Mouse (Mus musculus): Measurements from ENCODE around the gene Cep83. TPM values are rescaled to one million over a fixed set of nuclear protein-coding genes. Genes with fewer than 3 reads are reported as not detected.

Gene Cep83
- polyA plus RNA-seq (2015; fragmentation: Nextera tagmentation; extraction: Ambion mirVana): 15.2 and 18.1 TPM in 2 replicates

DNA sequence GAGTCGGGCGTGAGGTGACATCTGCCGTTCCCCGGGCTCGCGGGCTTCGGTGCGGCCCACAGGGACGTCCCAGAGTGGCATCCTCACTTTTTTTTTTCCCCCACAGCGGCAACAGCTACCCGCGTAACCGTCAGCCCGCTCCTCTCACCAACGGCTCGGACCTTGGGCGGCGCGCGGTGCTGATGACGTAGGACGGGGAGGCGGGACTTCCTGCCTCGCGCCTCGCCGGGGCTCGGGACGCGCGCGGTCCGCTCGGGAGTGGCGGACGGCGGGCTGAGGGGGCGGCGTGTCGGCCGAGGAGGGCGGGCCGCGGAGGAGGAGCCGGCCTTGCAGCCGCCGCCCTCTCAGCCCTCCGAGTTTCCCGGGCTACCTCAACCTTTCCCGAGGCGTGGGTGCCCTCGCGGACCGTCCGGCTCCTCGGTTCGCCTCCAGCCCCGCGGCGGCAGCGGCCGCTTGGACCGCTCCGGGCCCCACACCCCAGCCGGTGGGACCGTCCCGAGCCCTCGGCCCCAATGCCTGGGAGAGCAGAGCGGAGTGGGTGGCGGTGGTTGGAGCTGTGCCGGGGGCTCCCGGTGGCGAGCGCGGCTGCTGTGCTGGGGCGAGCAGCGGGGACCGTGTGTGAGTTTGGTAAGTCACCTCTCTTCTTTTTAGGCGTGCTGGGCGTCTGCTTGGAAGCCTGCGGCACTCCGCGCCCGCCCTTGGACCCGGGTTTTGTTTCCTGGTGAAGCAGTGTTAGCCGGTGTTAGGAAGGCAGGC is at the start of gene Cep83:
Gene Cep83 (plus strand): TSS at position 235 of the 756 bp plus-strand sequence.
- no peaks in the 10 kb centered on the region for H3K36me3 ChIP-seq (ENCODE audit: control insufficient read depth, insufficient read depth)

DNA sequence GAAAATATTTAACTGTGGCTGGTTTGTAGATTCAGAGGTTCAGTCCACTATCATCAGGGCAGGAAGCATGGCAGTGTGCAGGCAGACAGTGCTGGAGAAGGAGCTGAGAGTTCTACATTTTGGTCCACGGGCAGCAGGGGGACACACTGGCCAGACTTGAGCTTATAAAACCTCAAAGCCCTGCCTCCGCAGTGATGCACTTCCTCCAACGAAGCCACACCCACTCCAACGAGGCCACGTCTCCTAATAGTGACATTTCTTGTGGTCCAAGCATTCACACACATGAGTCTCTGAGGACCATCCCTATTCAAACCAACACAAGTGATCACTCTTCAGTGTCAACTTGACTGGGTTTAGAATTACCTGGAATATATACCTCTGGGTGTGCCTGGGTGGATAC is 49.2 kb upstream of the Cep83 start:
- Histone ChIP-seq H3K36me3 (ENCODE audit: control insufficient read depth, insufficient read depth) (no peaks in the 10 kb centered on the region), H3K27me3 (ENCODE audit: control insufficient read depth, insufficient read depth, low read length) (no peaks in the 10 kb centered on the region), H3K4me1 (ENCODE audit: control insufficient read depth, insufficient read depth, low read length) (no peaks in the 10 kb centered on the region), H3K4me3 (ENCODE audit: low read length) (no peak overlapping the region), H3K4me2 (ENCODE audit: low read depth, low read length) (no peak overlapping the region), H3K9ac (ENCODE audit: low read length) (no peak overlapping the region), H3K9me3 (replicated peaks; ENCODE audit: control insufficient read depth, low read length) (no peaks in the 10 kb centered on the region), H3K27ac (ENCODE audit: low read length) (no peak overlapping the region)
- WGBS: 69% methylated on average over 5 of the region's 5 CpGs
- no peak for ATAC-seq (replicated peaks; ENCODE audit: extremely low read depth, insufficient read depth, low FRiP score)

More for the DNA sequence above, at the start of gene Cep83:
- WGBS: under 1% methylated on average over 86 of the region's 86 CpGs
- H3K9ac ChIP-seq (ENCODE audit: low read length): peak within 1 kb of the TSS; percentile 82
- peak within 1 kb of the TSS; percentile 85 for H3K27ac ChIP-seq (ENCODE audit: low read length)
- no peaks in the 10 kb centered on the region for H3K9me3 ChIP-seq (replicated peaks; ENCODE audit: control insufficient read depth, low read length)
- peaks cover 8% of the 10 kb centered on the region for H3K4me1 ChIP-seq (ENCODE audit: control insufficient read depth, insufficient read depth, low read length)
- H3K27me3 ChIP-seq (ENCODE audit: control insufficient read depth, insufficient read depth, low read length): no peaks in the 10 kb centered on the region
- peak within 1 kb of the TSS; percentile 62 for H3K4me3 ChIP-seq (ENCODE audit: low read length)
- ATAC-seq (replicated peaks; ENCODE audit: extremely low read depth, insufficient read depth, low FRiP score): peak; percentile 98
- peak within 1 kb of the TSS; percentile 82 for H3K4me2 ChIP-seq (ENCODE audit: low read depth, low read length)

DNA sequence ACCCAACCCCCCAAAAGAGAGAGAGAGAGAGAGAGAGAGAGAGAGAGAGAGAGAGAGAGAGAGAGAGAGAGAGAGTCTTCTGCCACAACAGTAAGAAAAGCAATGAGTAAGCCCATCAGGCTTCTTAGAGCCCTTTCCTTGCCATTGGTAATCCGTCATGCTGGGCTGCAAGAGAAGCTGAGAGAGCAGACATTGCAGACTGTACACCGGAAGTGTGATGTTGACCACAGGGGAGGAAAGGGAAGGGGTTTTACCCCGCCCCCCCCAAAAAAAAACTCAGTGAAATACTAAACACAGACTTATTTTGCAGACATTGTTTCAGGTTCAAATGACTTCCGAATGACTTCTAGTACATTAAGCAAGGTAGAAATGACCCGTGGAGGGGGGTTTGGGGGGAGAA is 48.4 kb upstream of the Cep83 start:
- Histone ChIP-seq H3K4me2 (ENCODE audit: low read depth, low read length) (no peak overlapping the region), H3K9me3 (replicated peaks; ENCODE audit: control insufficient read depth, low read length) (no peaks in the 10 kb centered on the region), H3K36me3 (ENCODE audit: control insufficient read depth, insufficient read depth) (no peaks in the 10 kb centered on the region), H3K9ac (ENCODE audit: low read length) (no peak overlapping the region), H3K27ac (ENCODE audit: low read length) (no peak overlapping the region), H3K4me1 (ENCODE audit: control insufficient read depth, insufficient read depth, low read length) (no peaks in the 10 kb centered on the region), H3K4me3 (ENCODE audit: low read length) (no peak overlapping the region), H3K27me3 (ENCODE audit: control insufficient read depth, insufficient read depth, low read length) (no peaks in the 10 kb centered on the region)
- 50% methylated on average over 5 of the region's 5 CpGs for WGBS
- ATAC-seq (replicated peaks; ENCODE audit: extremely low read depth, insufficient read depth, low FRiP score): no peak

DNA sequence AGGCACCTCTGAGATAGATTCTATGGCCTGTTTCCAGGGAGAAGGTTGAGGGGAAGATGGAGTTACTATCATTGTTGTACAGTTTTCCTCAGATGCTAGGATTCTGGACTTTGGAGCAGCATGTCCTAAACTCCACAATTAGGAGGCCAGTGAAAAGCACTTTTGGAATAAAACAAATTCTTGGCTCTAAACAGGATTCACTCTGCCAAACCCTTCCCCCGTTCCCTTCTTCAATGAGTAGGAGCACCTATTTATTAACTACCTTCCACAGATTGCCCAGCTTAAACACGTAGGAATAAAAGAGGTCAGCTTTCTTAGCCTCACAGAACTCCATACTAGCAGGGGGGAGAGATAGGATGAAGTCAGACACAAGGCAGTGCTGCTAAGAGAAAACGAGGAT is 24.4 kb upstream of the Cep83 start:
- 71% methylated on average over 3 of the region's 3 CpGs for WGBS

DNA sequence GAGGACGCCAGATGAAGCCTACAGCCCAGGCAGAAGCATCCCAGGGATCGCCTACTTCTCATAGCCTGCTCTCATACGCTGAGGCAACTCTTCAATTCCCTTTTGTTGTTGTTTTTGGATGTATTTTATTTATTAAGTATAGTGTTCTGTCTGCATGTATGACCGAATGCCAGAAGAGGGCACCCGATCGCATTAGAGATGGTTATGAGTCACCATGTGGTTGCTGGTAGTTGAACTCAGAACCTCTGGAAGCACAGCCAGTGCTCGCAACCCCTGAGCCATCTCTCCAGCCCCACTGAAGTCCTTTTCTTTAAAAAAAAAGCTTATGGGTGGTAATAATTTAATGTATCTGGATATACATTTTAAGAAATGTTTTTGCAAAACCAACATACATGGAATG is 24.0 kb upstream of the Cep83 start:
- Histone ChIP-seq H3K9me3 (replicated peaks; ENCODE audit: control insufficient read depth, low read length) (no peaks in the 10 kb centered on the region), H3K9ac (ENCODE audit: low read length) (no peak overlapping the region), H3K27me3 (ENCODE audit: control insufficient read depth, insufficient read depth, low read length) (no peaks in the 10 kb centered on the region), H3K4me3 (ENCODE audit: low read length) (no peak overlapping the region), H3K4me1 (ENCODE audit: control insufficient read depth, insufficient read depth, low read length) (no peaks in the 10 kb centered on the region), H3K4me2 (ENCODE audit: low read depth, low read length) (no peak overlapping the region), H3K36me3 (ENCODE audit: control insufficient read depth, insufficient read depth) (no peaks in the 10 kb centered on the region), H3K27ac (ENCODE audit: low read length) (no peak overlapping the region)
- no peak for ATAC-seq (replicated peaks; ENCODE audit: extremely low read depth, insufficient read depth, low FRiP score)
- WGBS: 87% methylated on average over 7 of the region's 7 CpGs

More for the DNA sequence above, 24.4 kb upstream of the Cep83 start:
- Histone ChIP-seq H3K9ac (ENCODE audit: low read length) (no peak overlapping the region), H3K9me3 (replicated peaks; ENCODE audit: control insufficient read depth, low read length) (no peaks in the 10 kb centered on the region), H3K27ac (ENCODE audit: low read length) (no peak overlapping the region), H3K4me3 (ENCODE audit: low read length) (no peak overlapping the region), H3K4me1 (ENCODE audit: control insufficient read depth, insufficient read depth, low read length) (no peaks in the 10 kb centered on the region), H3K27me3 (ENCODE audit: control insufficient read depth, insufficient read depth, low read length) (no peaks in the 10 kb centered on the region), H3K36me3 (ENCODE audit: control insufficient read depth, insufficient read depth) (no peaks in the 10 kb centered on the region), H3K4me2 (ENCODE audit: low read depth, low read length) (no peak overlapping the region)
- ATAC-seq (replicated peaks; ENCODE audit: extremely low read depth, insufficient read depth, low FRiP score): no peak

DNA sequence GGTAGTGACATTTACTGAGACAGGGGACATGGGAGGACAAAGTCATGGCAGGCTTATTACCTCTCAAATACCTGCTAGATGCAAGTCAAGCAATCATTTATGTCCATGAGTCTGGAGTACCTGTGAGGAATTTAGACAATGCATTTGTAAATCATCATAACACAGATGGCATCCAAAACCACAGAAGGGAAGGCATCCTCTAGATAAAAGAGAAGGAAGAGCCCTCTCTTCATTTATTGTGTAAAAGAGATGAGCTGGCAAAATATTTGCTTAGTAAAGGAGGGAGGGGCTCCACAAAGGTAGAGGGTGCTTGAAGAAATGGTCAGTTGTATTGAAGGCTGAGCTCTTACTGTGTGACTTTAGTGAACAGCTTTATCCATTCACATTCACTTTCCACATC is 20.3 kb upstream of the Cep83 start:
- no peaks in the 10 kb centered on the region for H3K9me3 ChIP-seq (replicated peaks; ENCODE audit: control insufficient read depth, low read length)
- no peak overlapping the region for H3K4me2 ChIP-seq (ENCODE audit: low read depth, low read length)
- no peak overlapping the region for H3K4me3 ChIP-seq (ENCODE audit: low read length)
- H3K4me1 ChIP-seq (ENCODE audit: control insufficient read depth, insufficient read depth, low read length): no peaks in the 10 kb centered on the region
- no peak overlapping the region for H3K9ac ChIP-seq (ENCODE audit: low read length)
- H3K27ac ChIP-seq (ENCODE audit: low read length): no peak overlapping the region
- no peaks in the 10 kb centered on the region for H3K27me3 ChIP-seq (ENCODE audit: control insufficient read depth, insufficient read depth, low read length)
- ATAC-seq (replicated peaks; ENCODE audit: extremely low read depth, insufficient read depth, low FRiP score): no peak
- no peaks in the 10 kb centered on the region for H3K36me3 ChIP-seq (ENCODE audit: control insufficient read depth, insufficient read depth)

DNA sequence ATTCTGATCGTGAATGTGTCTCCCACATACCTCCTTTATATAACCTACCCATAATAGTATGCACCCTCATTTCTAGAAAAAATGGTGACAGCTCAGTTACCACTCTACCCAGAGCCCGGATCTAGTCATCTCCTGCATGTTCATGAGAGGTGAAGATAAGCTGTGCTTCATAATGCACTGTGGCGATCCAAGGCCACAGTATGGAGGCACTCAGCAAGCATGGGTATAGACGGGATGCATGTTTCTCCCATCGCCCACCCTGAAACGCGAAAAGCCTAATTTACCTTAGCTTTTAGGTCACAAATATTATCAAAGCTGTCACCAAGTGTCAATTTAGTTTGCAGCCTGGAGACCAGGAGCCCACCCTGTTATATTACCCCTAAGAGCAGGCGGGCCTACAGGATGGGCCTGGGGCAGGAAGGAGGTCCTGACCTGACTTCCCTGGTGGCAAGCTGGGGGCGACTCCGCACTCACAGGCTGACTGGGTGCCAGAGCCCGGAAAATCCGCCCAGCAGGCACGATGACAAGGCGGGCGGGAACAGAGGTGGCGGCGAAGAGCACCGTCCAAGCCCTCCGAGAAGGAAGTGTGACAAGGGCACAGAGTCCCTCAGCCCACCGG is 544 bp upstream of the Cep83 start:
- H3K36me3 ChIP-seq (ENCODE audit: control insufficient read depth, insufficient read depth): no peaks in the 10 kb centered on the region
- H3K4me2 ChIP-seq (ENCODE audit: low read depth, low read length): peak overlapping the region; percentile 71
- H3K27ac ChIP-seq (ENCODE audit: low read length): peak overlapping the region; percentile 85
- peak overlapping the region; percentile 62 for H3K4me3 ChIP-seq (ENCODE audit: low read length)
- 2% methylated on average over 20 of the region's 20 CpGs for WGBS
- no peaks in the 10 kb centered on the region for H3K9me3 ChIP-seq (replicated peaks; ENCODE audit: control insufficient read depth, low read length)
- ATAC-seq (replicated peaks; ENCODE audit: extremely low read depth, insufficient read depth, low FRiP score): peak; percentile 73
- H3K4me1 ChIP-seq (ENCODE audit: control insufficient read depth, insufficient read depth, low read length): peaks cover 8% of the 10 kb centered on the region
- H3K27me3 ChIP-seq (ENCODE audit: control insufficient read depth, insufficient read depth, low read length): no peaks in the 10 kb centered on the region
- H3K9ac ChIP-seq (ENCODE audit: low read length): peak overlapping the region; percentile 82

DNA sequence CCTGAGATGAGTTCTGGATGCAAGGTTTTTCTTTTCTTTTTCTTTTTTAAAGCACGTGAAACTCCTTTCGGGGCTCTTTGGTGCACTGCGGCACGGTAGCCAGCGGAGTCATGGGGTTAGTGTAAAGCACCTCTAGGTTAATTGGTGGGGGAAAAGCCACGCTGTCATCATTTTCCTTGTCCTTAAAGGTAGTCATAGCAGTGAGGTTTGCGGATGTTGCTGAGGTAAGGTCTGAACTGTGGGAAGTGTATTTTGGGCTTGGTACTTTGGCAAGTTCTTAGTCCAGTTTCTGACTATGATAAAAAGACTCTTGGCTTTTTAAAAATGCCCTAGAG is 689 bp downstream of the Cep83 start:
- peak; percentile 15; the same call in 1 of the 2 replicates for ATAC-seq (replicated peaks; ENCODE audit: extremely low read depth, insufficient read depth, low FRiP score)
- no peaks in the 10 kb centered on the region for H3K9me3 ChIP-seq (replicated peaks; ENCODE audit: control insufficient read depth, low read length)
- H3K4me2 ChIP-seq (ENCODE audit: low read depth, low read length): peak overlapping the region; percentile 82
- H3K9ac ChIP-seq (ENCODE audit: low read length): peak overlapping the region; percentile 77
- H3K4me3 ChIP-seq (ENCODE audit: low read length): peak overlapping the region; percentile 62
- WGBS: 0% methylated on average over 7 of the region's 7 CpGs
- no peaks in the 10 kb centered on the region for H3K27me3 ChIP-seq (ENCODE audit: control insufficient read depth, insufficient read depth, low read length)
- H3K4me1 ChIP-seq (ENCODE audit: control insufficient read depth, insufficient read depth, low read length): peaks cover 8% of the 10 kb centered on the region
- peak overlapping the region; percentile 76 for H3K27ac ChIP-seq (ENCODE audit: low read length)
- no peaks in the 10 kb centered on the region for H3K36me3 ChIP-seq (ENCODE audit: control insufficient read depth, insufficient read depth)

DNA sequence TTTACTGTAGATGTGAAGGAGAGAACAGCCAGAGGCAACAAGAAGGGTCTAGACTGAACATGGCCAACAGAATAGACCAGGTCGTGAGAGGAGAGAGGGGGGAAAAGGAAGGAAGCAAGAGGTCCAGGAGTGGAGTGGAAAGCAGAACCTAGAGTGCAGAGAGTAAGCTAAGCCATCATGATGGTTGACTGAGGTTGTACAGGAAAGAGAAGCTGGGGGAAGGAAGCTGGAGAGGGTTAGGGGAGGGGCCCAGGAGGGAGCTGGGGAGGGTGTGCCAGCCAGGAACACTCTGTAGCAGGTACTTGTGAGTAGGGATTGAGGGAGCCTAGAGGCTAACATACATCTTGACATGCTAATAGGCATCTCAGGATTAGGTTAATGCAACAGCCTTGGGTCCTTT is 1.9 kb downstream of the Cep83 start:
- no peak overlapping the region for H3K27ac ChIP-seq (ENCODE audit: low read length)
- H3K9ac ChIP-seq (ENCODE audit: low read length): no peak overlapping the region
- no peak overlapping the region for H3K4me2 ChIP-seq (ENCODE audit: low read depth, low read length)
- H3K36me3 ChIP-seq (ENCODE audit: control insufficient read depth, insufficient read depth): no peaks in the 10 kb centered on the region
- WGBS: 52% methylated on average over 1 of the region's 1 CpGs
- no peak overlapping the region for H3K4me3 ChIP-seq (ENCODE audit: low read length)
- H3K27me3 ChIP-seq (ENCODE audit: control insufficient read depth, insufficient read depth, low read length): no peaks in the 10 kb centered on the region
- no peak for ATAC-seq (replicated peaks; ENCODE audit: extremely low read depth, insufficient read depth, low FRiP score)
- no peaks in the 10 kb centered on the region for H3K9me3 ChIP-seq (replicated peaks; ENCODE audit: control insufficient read depth, low read length)
- H3K4me1 ChIP-seq (ENCODE audit: control insufficient read depth, insufficient read depth, low read length): peaks cover 8% of the 10 kb centered on the region
